Mouse (Mus musculus): ENCODE measurements around the gene Mrps33.

The Mrps33 gene

DNA sequence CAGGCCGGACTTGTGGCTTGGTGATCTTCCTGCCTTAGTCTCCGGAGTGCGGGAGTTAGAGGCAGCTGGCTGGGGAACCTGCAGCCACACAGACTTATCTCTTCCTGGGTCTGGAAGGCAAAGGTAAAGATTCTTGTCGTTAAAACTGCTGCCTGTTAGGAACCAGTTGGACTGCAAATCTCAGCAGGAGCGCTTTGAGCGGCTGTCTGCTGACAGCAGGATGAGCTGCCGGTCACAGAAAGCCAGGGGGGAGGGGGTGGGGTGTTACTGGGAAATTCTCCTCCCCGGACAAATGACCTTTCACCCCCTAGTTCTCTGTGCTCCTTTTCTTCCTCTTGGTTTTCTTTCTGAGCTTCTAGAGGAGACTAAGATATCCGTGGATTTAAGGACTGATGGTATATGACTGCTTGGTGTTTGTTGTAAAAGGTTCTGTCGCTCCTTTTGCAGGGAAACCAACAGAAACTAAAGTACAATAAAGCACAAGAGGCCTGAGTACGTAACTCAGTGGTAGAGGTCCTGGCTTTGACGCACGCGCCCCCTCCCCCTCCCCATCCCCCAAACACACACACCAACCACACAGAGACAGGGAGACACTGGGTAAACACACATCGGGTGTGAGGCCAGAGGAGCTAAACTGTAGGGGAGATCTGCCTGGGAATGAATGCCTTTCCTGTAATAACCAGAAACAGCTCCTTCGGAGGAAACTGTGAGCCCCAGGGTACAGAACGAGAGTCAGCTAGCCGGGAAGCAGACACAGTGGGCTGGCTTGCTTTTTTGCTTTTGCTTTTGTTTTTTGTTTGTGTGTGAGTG, 29.7 kb downstream of the Mrps33 start:
- no peak for DNase-seq (ENCODE audit: low spot score in 2 of 2)

DNA sequence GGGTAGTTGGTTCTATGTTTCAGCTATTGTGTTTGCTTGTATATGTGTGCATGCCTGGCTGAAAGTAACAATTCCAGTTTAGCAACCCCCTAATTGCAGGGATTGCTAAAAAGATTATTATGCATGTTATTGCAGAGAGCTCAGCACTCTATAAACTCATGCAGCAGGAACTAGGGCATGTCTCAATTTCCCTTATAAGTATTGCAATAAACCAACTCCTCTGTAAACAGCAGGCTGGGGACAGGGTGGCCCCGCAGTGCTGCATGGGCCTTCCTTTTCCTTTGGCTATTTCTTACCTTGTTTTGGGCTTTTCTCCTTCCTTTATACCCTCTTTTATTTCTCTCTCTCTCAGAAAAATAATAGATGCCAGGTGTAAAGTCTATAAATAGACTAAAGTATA, 32.3 kb downstream of the Mrps33 start:
- no peak for DNase-seq (ENCODE audit: low spot score in 2 of 2)

DNA sequence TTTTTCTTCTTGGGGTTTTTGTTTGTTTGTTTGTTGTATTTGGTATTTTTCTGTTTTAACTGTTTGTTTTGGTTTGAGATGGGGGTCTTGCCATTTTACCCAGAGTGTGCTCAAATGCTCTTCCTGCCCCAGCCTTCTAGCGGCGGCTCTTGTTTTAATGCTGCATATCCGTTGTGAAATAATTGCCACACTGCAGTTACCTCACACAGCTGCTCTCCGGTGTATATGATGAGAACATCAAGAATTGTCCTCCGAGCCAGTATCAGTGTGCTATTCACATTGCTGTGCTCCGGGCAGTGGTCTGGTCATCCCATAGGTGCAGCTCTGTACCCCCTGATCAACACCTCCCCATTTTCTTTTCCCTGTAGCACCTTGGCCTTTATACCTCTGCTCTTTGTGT, 34.5 kb downstream of the Mrps33 start:
- no peak for DNase-seq (ENCODE audit: low spot score in 2 of 2)

DNA sequence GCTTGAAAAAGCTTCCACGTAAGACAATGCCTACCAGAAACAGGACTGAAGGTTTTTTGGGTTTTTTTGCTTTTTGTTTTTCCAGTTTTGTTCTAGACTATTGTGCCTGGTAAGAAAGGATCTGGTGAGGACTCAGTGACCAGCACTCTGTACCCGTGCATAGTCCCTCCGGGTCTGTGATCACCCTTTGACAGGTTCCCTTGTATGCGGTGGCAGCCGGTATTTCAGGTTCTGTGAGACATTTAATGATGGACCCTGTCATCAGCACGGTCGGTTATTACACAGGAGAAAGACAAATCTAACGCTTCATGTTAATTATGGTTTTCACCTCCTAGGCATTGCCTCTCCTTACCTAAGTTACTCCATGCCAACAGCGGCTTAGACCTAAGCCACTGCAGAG, 35.8 kb downstream of the Mrps33 start:
- DNase-seq (ENCODE audit: low spot score in 2 of 2): no peak

DNA sequence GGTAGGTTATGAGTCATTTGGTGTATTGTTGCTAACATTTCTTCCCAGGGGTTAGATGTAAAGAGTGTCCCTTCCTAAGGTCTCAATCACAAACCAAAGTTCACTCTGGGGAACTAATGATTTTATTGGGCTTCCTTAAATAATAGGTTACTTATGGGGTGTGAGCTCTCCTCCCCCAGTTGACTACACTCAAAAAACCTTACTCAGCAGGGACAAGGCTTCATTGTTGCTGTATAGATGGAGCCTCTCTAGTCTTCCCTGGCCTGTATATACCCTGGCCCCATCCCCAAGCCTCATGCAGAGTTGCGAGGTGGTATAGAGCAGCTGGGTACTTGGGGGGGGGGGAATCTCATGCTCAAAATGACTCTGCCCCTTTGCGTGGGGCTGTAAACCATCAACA, 53.6 kb downstream of the Mrps33 start:
- DNase-seq (ENCODE audit: low spot score in 2 of 2): no peak

All from spleen, postnatal 36 days (tissue).